Mouse (Mus musculus) layer of hippocampus, adult 2 months (tissue): ENCODE measurements at regions not wholly inside any gene's neighbourhood (a gene's known extent, or its start where the extent isn't known, plus 50 kb on each side); places are given as distances from the start of the nearest gene placed in this dataset.

Source experiments
- DNase-seq, 2 experiments: peaks; one replicate each; pipeline ENCODE4 v3.0.0; 2022; ENCODE audit warnings: low spot score in 2 of 2
- H3K27ac ChIP-seq: fragments of 200-600 bp; 2 replicates; pipeline ENCODE4 v1.8.1; 2022
- H3K4me3 ChIP-seq: fragments of 200-600 bp; 2 replicates; pipeline ENCODE4 v1.8.1; 2022; ENCODE audit warnings: mild to moderate bottlenecking
- CTCF ChIP-seq: fragments of 200-600 bp; conservative IDR thresholded peaks from 2 replicates; pipeline ENCODE4 v1.8.1; 2022; ENCODE audit warnings: antibody characterized with exemption, mild to moderate bottlenecking, moderate library complexity

GRCm38 (mm10) chr3:110579261-110579660 is 328.5 kb upstream of the Prmt6 start:
- Histone ChIP-seq H3K27ac (no peak overlapping the region), H3K4me3 (no peak overlapping the region)
- TF ChIP-seq CTCF: no peak
- no peak for DNase-seq

GRCm38 (mm10) chr3:110567187-110567586 is 316.4 kb upstream of the Prmt6 start:
- Histone ChIP-seq H3K4me3 (no peak overlapping the region), H3K27ac (no peak overlapping the region)
- no peak for DNase-seq
- TF ChIP-seq CTCF: no peak

GRCm38 (mm10) chr3:110547326-110547725 is 296.5 kb upstream of the Prmt6 start:
- Histone ChIP-seq H3K4me3 (no peak overlapping the region), H3K27ac (no peak overlapping the region)
- DNase-seq: no peak
- no peak for TF ChIP-seq CTCF

GRCm38 (mm10) chr3:110538275-110538674 is 287.5 kb upstream of the Prmt6 start:
- no peak overlapping the region for H3K4me3 ChIP-seq
- DNase-seq: no peak
- TF ChIP-seq CTCF: no peak
- no peak overlapping the region for H3K27ac ChIP-seq
